Mouse (Mus musculus) lung, adult 2 months (tissue): ENCODE results near the gene 4930404H24Rik. TPM values are rescaled to one million over a fixed set of nuclear protein-coding genes. Genes with fewer than 3 reads are reported as not detected.

Experiments used
- DNase-seq: peaks from one replicate; pipeline ENCODE4 v3.0.0; 2022
- H3K4me1 ChIP-seq: fragments of 200-500 bp; 2 replicates; pipeline ENCODE4 v1.6.1; 2011; ENCODE audit warnings: low read length; ENCODE audit not compliant: control insufficient read depth, insufficient read depth
- H3K4me3 ChIP-seq: fragments of 200-500 bp; replicated peaks from 2 replicates; pipeline ENCODE3; 2011; ENCODE audit warnings: low read depth, mild to moderate bottlenecking, control low read depth, low read length; ENCODE audit errors: extremely low read depth
- CTCF ChIP-seq: fragments of 200-500 bp; IDR thresholded peaks from 2 replicates; pipeline ENCODE4 v1.5.1; 2011; ENCODE audit warnings: mild to moderate bottlenecking, low read length, control low read depth; ENCODE audit not compliant: insufficient read depth
- POLR2A ChIP-seq: fragments of 200-500 bp; IDR thresholded peaks from 2 replicates; pipeline ENCODE4 v1.6.1; 2011; ENCODE audit warnings: low read depth, mild to moderate bottlenecking, control low read depth, low read length, borderline replicate concordance; ENCODE audit errors: extremely low read depth
- WGBS: fragments of 180-500 bp; shearing (Covaris S2); methylation state at CpG from one replicate; pipeline ENCODE4 v1.1.7; 2018; 5-methylcytosine and 5-hydroxymethylcytosine counted together
- polyA plus RNA-seq: library from polyadenylated mRNA; depleted of rRNA; stranded (reverse); fragments of >200 nt; gene quantifications from 2 replicates; pipeline ENCODE4 v1.2.3, GENCODE M21; 2012

Gene 4930404H24Rik
- polyA plus RNA-seq, 1 experiment: not detected

DNA sequence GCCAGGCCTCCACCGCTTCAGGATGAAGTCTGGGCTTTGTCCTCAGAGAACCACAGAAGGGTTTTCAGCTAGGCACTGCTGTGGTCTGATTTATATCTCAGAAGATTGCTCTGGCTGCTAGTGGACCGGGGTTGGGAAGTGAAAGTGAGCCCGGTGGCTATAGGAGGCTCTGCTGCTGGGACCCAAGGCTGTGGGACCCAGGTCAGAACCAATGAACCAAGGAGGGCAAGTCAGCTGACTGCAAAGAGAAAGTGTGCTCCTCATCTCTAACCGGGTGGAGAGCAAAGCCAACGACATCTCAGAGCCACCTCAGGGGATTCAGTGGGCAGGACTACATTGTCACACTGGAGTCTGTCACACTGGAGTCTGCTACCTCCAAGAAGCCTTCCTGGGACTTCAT is 13.8 kb downstream of the 4930404H24Rik start:
- WGBS: 75% methylated on average over 5 of the region's 5 CpGs
- Histone ChIP-seq H3K4me1 (no peaks in the 10 kb centered on the region), H3K4me3 (no peak overlapping the region)
- no peak for DNase-seq
- no peak for TF ChIP-seq POLR2A
- no peak for TF ChIP-seq CTCF

DNA sequence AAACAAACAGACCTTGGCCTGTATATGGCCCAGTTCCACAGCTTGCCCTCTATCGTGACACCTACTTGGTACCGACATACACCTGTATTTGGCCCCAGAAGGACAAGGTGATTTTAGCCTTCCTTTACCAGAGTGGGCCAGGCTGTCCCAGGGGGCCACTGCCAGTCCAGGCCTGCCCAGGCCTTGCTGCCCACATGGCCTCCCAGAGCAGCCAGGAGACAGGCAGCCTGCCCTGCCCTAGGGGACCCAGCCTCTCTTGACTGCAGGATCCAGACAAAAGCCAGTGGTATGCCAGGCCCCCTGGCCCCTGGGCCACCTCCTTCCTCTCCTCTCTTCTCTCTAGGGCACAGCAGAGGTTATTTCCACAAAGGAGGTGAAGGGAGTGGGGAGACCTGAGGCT is 15.4 kb downstream of the 4930404H24Rik start:
- 97% methylated on average over 2 of the region's 2 CpGs for WGBS
- no peak for TF ChIP-seq POLR2A
- TF ChIP-seq CTCF: no peak
- Histone ChIP-seq H3K4me3 (no peak overlapping the region), H3K4me1 (no peaks in the 10 kb centered on the region)
- DNase-seq: no peak

DNA sequence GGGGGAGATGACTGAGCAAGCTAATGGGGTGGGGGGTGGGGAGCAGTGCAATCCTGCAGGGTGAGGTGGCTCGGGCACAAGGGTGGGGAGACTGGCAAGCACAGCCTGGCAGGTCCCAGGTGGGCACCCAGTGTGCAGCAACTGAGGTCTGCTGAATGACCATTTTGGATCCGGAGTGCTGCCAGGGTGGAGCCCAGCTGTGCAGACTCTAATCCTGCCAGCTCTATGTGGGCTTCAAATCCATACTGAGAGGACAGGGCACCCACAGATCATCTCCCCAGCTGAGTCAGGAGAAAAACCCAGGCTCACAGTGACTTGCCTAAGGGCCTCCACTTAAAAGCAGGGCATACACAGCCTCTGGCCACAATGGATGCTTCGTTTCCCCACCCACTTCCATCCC is 15.8 kb downstream of the 4930404H24Rik start:
- no peak overlapping the region for H3K4me3 ChIP-seq
- DNase-seq: no peak
- TF ChIP-seq CTCF (no peak), POLR2A (no peak)
- no peaks in the 10 kb centered on the region for H3K4me1 ChIP-seq
- WGBS: 79% methylated on average over 3 of the region's 3 CpGs

DNA sequence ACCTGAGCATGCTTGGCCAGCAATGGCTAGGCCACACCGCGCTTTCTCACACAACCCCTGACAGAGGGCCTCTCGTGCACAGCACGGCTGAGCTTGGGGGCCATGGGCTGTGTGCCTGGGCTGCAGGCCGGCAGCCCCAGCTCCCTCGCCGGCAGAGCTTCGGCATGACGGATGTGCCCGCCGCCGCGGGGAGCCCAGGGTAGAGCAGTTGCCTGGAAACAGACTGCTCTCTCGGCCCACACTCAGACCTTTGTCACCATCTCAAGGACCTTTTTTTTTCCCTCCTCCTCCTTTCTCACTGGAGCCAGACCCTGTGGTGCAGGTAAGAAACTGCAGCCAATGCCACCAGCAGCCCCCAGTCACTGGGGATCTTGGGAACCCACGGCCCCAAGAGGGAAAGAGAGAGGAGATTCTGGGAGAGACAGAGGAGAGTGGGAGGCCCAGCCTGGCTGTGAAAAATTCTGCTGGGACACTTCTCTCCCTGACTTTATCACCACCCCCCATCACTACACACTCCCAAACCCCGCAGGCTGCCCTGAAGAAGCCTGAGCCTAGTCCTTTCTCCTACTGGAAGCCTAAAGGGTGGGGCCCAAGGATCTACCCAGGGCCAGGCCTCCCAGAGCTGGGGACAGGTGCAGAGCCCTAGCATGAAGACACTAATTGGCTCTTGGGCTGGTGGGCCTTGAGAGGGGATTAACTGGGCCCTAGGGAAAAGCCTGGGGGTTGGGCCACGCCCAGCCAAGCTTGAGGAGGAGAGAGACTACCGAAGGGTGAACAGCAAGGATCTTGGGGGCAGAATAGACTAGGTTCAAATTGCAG is 16.8 kb downstream of the 4930404H24Rik start:
- WGBS: 35% methylated on average over 18 of the region's 18 CpGs
- TF ChIP-seq POLR2A (no peak), CTCF (no peak)
- Histone ChIP-seq H3K4me3 (no peak overlapping the region), H3K4me1 (no peaks in the 10 kb centered on the region)
- no peak for DNase-seq

DNA sequence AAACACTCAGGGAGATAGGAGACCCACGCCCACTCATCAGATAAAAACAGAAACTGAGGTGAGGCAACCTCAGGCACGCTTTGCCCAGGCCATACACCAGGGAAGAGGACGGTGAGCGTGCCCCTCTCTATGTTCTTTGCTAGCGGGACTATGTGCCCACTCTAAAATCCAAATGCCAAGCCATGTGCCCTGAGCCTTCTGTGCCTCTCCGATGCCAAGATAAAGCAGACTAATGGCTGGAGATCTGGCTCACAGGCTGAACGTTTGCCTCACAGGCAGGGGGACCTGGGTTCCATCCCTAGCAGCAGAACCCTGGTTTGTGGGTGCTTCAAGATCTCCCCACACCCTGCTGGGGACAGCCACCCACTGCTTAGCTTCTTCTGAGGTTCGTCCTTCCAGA is 17.5 kb downstream of the 4930404H24Rik start:
- TF ChIP-seq CTCF (no peak), POLR2A (no peak)
- Histone ChIP-seq H3K4me3 (no peak overlapping the region), H3K4me1 (no peaks in the 10 kb centered on the region)
- no peak for DNase-seq
- 88% methylated on average over 8 of the region's 8 CpGs for WGBS

DNA sequence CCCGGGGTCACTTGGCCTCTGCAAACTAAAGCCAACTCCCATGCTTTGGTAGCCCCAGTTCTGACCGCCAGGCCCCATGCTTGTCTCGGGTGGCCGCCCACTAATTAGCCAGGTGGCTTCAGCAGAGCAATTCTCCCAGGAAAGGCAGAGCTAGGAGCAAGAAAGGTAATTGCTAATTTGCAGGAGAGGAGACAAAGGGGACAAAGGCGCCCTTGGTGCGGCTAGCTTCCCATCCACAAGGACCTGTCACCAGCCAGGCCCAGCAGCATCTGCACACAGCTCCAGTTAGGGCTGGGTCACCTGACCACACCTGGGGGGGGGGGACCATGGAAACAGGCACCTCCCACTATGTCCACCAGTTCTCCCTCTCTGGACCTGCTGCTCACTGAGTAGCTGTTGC is 19.0 kb downstream of the 4930404H24Rik start:
- no peak for TF ChIP-seq CTCF
- no peak for TF ChIP-seq POLR2A
- H3K4me1 ChIP-seq: no peaks in the 10 kb centered on the region
- no peak overlapping the region for H3K4me3 ChIP-seq
- DNase-seq: no peak
- 83% methylated on average over 6 of the region's 6 CpGs for WGBS

DNA sequence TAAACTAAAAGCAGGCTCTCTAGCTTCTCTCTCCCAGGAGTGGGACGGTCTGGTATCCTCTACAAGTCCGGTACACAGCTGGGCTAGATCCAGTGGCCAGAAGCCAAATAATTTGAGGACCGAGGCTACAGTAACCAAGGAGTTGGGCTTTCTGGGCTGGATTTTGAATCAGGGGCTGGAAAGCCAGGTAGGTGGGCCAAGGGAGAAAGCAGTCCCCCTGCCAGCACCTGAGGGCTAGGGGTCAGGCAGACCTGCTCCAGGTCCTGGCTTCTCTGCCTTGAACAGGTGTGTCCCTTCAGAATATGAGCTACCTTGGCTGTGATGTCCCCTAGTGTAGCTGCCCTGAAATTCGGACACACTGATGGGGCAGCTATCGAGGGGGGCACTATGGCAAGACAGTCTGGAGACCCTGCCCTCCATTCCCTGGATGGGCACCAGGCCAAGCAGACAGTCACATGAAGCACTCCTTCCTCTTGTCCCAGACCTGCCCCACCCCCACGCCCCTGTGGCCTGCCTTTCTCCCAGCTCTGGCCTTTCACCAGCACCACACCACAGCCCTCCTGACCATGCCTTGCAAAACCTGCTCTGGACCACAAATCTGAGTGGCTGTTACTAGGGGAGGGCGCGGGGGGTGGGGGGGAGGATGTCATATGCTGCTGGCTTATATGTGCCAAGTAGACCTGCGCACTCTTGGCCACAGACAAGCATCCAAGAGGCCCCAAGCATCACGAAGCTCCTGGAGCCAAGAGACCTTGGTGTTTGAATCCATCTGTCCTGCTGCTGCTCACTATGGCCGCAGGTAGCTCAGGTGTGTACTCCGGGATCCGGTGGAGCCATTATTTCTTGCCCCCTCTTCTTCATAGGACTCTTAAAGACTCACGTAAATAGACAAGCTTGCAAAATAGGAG is 20.1 kb downstream of the 4930404H24Rik start:
- no peak for TF ChIP-seq POLR2A
- no peak for TF ChIP-seq CTCF
- Histone ChIP-seq H3K4me3 (no peak overlapping the region), H3K4me1 (no peaks in the 10 kb centered on the region)
- 69% methylated on average over 14 of the region's 14 CpGs for WGBS
- no peak for DNase-seq

DNA sequence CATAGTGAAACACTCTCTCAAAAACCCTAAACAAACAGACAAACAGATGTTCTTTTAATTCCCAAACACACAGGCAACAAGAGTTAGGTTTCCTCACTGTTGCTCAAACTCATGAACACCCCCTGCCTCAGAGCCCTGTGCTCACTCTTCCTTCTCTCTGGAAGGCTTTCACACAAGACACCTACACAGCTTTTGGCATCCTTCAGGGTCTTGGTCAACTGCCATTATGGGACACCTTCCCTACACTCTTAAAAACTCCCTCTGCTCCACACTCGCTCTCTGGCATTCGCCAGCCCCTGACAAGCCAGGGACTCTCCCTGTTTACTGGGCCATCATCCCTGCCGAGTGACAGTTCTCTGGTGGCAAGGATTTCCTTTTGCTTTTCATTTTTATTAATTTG is 21.4 kb downstream of the 4930404H24Rik start:
- no peak for DNase-seq
- TF ChIP-seq POLR2A (no peak), CTCF (no peak)
- Histone ChIP-seq H3K4me3 (no peak overlapping the region), H3K4me1 (no peaks in the 10 kb centered on the region)
- WGBS: 80% methylated on average over 3 of the region's 3 CpGs

DNA sequence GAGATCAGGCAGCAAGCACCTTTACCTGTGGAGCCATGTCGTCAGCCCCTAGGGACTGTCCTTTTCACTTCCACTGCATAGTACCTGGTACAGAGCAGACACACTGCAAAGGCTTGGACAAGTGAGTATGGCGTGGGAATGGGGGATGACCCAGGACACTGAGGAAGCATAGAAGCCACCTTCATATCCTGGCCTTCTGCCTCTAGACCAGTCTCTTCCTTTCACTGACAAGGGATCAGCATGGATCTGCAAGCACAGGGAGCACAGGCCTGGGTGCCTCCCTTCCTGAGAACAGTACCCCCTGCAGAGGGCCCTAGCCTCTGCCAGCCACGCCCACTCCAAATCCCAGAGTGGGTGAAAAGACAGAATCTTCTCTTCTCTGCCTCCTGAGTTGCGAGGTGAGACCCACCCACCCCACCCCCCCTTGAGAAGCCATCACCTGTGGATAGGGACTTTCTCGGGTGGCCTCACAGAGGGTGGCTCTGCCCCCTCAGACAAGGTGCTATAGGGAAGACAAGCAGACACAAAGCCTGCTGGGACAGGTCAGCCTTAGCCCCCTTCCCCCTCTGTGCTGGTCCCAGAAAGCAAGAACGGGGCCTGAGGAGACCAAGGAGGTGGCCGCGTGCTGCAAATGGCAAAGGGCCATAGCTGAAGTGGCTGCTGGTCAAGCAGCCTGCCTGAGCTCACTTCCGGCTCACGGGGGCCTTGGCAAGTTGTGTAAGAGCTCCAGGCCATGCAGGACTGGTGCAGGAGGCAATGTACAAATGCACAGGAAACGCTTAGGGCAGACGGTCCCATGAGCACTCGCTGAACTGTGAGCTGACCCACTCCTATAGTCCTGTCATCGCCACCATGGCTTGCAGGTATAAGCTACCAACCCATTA is 22.1 kb downstream of the 4930404H24Rik start:
- H3K4me1 ChIP-seq: no peaks in the 10 kb centered on the region
- DNase-seq: peak; percentile 53
- TF ChIP-seq POLR2A (no peak), CTCF (no peak)
- H3K4me3 ChIP-seq: no peak overlapping the region
- WGBS: 63% methylated on average over 14 of the region's 14 CpGs
